Mouse (Mus musculus): ENCODE results near the gene Ccdc148. TPM values are rescaled to one million over a fixed set of nuclear protein-coding genes. Genes with fewer than 3 reads are reported as not detected.

Ccdc148 gene
- polyA plus RNA-seq (2017; shearing (Covaris generic)) = 1 to 10 TPM; 1.1 to 1.2 TPM

DNA sequence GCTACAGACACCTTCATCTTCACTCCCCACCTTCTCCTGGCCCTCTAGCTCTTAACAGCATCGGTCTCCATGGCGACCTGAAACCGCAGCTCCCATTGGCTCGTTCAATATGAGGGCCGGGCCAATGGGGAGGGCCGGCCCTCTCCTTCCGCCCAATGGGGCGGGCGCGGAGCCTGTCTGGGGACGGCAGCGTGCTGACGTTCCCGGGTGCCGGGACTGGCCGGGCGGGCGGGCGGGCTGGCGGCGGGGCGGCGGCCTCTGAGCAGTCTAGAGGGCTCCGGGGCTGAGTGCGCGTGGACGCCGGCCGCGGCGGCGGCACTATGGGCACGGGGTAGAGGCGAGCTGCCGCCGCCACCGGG, at the start of gene Ccdc148, which contains the start of gene Pkp4:
Gene Ccdc148 (minus strand): TSS at position 79 of the 359 bp plus-strand sequence.
Gene Pkp4 (plus strand): TSS at position 246 of the 359 bp plus-strand sequence.

DNA sequence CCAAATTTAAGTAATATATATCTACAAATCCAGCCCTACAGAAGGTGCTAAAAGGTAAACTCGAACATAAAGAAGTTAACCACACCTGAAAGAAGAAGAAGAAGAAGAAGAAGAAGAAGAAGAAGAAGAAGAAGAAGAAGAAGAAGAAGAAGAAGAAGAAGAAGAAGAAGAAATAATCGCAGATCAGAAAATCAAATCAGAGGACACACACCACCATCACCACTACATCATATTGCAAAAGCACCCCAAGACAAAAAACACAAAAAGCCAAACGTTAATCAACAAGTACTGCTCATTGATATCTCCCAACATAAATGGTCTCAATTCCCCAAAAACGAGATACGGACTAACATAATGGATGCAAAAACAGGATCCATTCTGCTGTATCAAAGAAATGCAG, 301.3 kb downstream of the Ccdc148 start, which contains the start of gene Gm11099:
Gene Gm11099 (plus strand): TSS at position 301 of the 400 bp plus-strand sequence.

Other genes with a start within 250 kb of the Ccdc148 start
- 1 to 10 TPM; 6.9 to 8.0 TPM for gene Pkp4, start 167 bp upstream of the Ccdc148 start, polyA plus RNA-seq (2017; shearing (Covaris generic))